Mouse (Mus musculus) ES-Bruce4 (cell line): Measurements from ENCODE around the gene Pde10a. TPM values are rescaled to one million over a fixed set of nuclear protein-coding genes. Genes with fewer than 3 reads are reported as not detected.

Source experiments
- H3K27ac ChIP-seq: 2 replicates; pipeline ENCODE4 v1.5.1; 2012; ENCODE audit warnings: low read length, inconsistent platforms; ENCODE audit not compliant: insufficient read depth
- H3K27me3 ChIP-seq: 2 replicates; pipeline ENCODE4 v1.6.1; 2012; ENCODE audit warnings: mild to moderate bottlenecking, low read length, inconsistent platforms; ENCODE audit not compliant: control insufficient read depth, poor library complexity, insufficient read depth, severe bottlenecking
- H3K36me3 ChIP-seq: 2 replicates; pipeline ENCODE4 v1.6.1; 2012; ENCODE audit warnings: inconsistent platforms, mild to moderate bottlenecking, low read length, moderate library complexity; ENCODE audit not compliant: control insufficient read depth, poor library complexity, insufficient read depth, severe bottlenecking
- H3K4me1 ChIP-seq: one replicate; pipeline ENCODE4 v1.8.1; 2011; ENCODE audit warnings: low read length; ENCODE audit not compliant: control insufficient read depth, insufficient read depth
- H3K4me3 ChIP-seq: 2 replicates; pipeline ENCODE4 v1.5.1; 2011; ENCODE audit warnings: low read depth, mild to moderate bottlenecking, low read length
- H3K9ac ChIP-seq: 2 replicates; pipeline ENCODE4 v1.6.1; 2012; ENCODE audit warnings: low read depth, mild to moderate bottlenecking, inconsistent platforms; ENCODE audit not compliant: poor library complexity, severe bottlenecking
- H3K9me3 ChIP-seq: replicated peaks from 2 replicates; pipeline ENCODE4 v1.6.1; 2012; ENCODE audit warnings: mild to moderate bottlenecking, low read length, inconsistent platforms; ENCODE audit not compliant: control insufficient read depth, poor library complexity, insufficient read depth, severe bottlenecking
- CTCF ChIP-seq: IDR thresholded peaks from one replicate; pipeline ENCODE4 v1.8.1; 2011; ENCODE audit warnings: low read depth, low read length
- EP300 ChIP-seq: IDR thresholded peaks from 2 replicates; pipeline ENCODE4 v1.6.1; 2011; ENCODE audit warnings: low read depth, low read length; ENCODE audit not compliant: insufficient read depth
- POLR2A ChIP-seq: IDR thresholded peaks from one replicate; pipeline ENCODE4 v1.8.1; 2011; ENCODE audit warnings: low read length; ENCODE audit not compliant: insufficient read depth
- polyA plus RNA-seq: library from polyadenylated mRNA; stranded (reverse); fragments of >200 nt; gene quantifications from 2 replicates; pipeline ENCODE4 v1.2.4, GENCODE M21; 2011; ENCODE audit warnings: low read depth; ENCODE audit not compliant: missing spikeins, insufficient read depth, insufficient read length

The Pde10a gene
- polyA plus RNA-seq, 1 experiment: 2.7 TPM

DNA sequence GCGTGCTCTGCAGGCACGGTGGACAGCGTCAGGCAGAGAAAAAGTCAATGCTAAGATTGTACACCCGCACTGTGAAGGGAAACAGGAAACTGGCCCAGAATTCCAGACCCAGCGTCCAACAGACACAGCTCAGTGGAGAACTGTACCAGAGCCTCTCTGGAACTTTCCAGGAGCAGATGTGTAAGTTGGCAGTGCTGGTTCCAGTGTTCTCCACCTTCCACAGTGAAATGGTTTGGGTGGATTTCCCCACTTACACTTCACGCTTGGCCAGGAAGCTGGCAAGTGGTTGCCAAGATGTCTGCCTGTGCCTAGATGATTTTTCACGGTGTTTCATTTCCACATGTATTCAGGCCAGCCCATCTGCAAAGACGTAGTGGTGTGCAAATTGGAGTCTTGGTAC is 32.8 kb downstream of the Pde10a start:
- TF ChIP-seq CTCF: no peak
- no peak for TF ChIP-seq EP300
- H3K4me3 ChIP-seq: no peak overlapping the region
- H3K27ac ChIP-seq: no peak overlapping the region
- no peaks in the 10 kb centered on the region for H3K27me3 ChIP-seq
- H3K4me1 ChIP-seq: no peaks in the 10 kb centered on the region
- H3K9me3 ChIP-seq: no peaks in the 10 kb centered on the region
- H3K36me3 ChIP-seq: no peaks in the 10 kb centered on the region
- H3K9ac ChIP-seq: no peak overlapping the region

DNA sequence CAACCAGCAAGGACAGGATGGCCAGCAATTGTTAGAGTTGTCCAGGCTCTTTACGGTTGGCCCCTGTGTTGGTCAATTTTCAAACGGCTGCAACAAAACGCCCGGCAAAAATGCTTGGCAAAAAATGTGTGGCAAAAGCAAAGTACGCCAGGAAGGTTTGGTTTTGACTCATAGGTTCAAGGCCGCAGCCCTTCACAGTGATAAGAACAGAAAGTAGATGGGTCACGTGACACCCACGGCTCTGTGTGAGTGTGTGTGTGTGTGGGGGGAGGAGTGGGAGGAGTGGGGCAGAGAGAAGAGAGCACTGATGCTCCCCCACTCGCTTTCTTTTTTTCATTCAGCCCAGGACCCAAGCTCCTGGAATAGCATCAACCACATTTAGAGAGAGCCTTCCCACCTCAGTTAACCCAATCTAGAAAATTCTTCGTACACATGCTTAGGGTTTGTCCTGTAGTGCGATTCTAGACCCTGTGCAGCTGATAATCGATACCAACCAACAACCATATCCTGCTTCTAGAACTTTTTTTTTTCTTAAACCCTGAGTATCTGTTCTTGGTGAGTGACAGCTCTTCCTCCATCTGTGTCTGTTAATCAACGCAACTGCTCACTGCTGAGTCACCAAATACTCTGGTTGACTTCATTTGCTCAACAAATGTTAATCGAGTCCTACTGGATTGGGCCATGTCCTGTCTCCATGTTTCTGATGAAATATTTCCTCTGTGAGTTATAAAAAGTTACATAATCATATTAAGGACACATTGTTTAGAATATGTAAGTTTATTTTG is 37.1 kb downstream of the Pde10a start:
- Histone ChIP-seq H3K4me1 (no peaks in the 10 kb centered on the region), H3K4me3 (no peak overlapping the region), H3K27me3 (no peaks in the 10 kb centered on the region), H3K36me3 (no peaks in the 10 kb centered on the region), H3K9me3 (no peaks in the 10 kb centered on the region), H3K27ac (no peak overlapping the region), H3K9ac (no peak overlapping the region)
- TF ChIP-seq CTCF (no peak), EP300 (no peak), POLR2A (no peak)

DNA sequence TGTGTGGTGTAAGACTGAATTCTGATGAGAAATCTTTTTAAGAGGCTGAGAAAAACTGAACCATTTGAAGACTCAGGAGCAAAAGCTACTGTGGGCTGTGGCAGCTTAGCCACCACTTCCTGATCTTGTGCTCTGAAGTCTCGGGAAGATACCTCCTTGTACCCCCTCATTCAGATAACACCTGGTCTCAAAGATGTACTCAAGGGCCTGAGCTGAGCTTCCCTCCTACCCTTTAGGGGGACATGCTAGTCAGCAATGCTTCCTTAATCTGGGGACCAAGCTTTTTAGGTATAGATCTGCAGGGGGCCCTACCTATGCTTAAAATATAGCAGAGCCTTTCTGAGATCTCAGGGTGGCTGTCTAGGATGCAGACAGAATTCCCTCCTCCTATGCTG is 37.7 kb downstream of the Pde10a start:
- Histone ChIP-seq H3K9me3 (no peaks in the 10 kb centered on the region), H3K36me3 (no peaks in the 10 kb centered on the region), H3K27ac (no peak overlapping the region), H3K4me1 (no peaks in the 10 kb centered on the region), H3K27me3 (no peaks in the 10 kb centered on the region), H3K9ac (no peak overlapping the region), H3K4me3 (no peak overlapping the region)
- TF ChIP-seq POLR2A (no peak), EP300 (no peak), CTCF (no peak)

GRCm38 (mm10) chr17:8566850-8567249 is 41.7 kb downstream of the Pde10a start, which contains the start of gene Gm17087:
Gm17087 (minus strand) TSS chr17:8566950.
- H3K9me3 ChIP-seq: peaks cover 5% of the 10 kb centered on the region
- H3K27ac ChIP-seq: no peak within 1 kb of the TSS
- no peak for TF ChIP-seq POLR2A
- TF ChIP-seq CTCF: no peak
- no peak for TF ChIP-seq EP300
- no peaks in the 10 kb centered on the region for H3K27me3 ChIP-seq
- no peaks in the 10 kb centered on the region for H3K4me1 ChIP-seq
- H3K9ac ChIP-seq: no peak within 1 kb of the TSS
- H3K36me3 ChIP-seq: no peaks in the 10 kb centered on the region
- no peak within 1 kb of the TSS for H3K4me3 ChIP-seq

DNA sequence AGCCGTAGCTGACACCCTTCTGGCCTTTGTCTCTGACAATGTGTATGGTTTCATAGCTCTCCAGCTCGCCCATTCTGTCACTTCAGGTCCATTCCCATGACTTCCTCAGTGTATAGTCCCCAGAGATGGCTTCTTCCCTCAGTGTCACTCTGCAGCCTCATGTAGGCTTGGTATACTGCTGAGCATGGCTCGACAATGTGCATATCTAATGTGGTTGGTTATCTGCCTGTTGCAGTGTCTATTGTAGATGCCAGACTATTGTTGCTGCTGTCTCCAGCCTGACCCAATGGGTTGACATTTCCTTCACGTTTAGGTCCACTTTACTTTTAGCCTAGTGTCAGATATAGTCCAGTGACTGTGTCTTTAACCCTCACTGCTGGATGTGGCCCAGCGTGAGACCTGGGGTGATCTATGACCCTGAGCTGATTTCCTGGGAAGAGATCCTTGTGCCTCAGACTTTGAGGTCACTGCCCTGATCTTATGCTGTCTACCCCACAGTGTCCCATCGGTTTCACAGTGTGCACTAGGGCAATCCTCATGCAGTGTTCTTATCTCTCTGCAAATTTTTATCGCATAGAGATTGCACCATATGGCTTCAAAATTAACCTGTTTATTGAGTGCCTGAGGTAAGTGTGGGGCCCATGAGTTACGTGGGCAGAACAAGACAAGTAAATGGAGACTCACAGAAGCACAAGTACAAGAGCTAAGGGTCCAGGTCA is 48.5 kb downstream of the Pde10a start:
- no peaks in the 10 kb centered on the region for H3K27me3 ChIP-seq
- H3K4me3 ChIP-seq: no peak overlapping the region
- H3K4me1 ChIP-seq: no peaks in the 10 kb centered on the region
- H3K36me3 ChIP-seq: no peaks in the 10 kb centered on the region
- TF ChIP-seq CTCF: no peak
- peaks cover 5% of the 10 kb centered on the region for H3K9me3 ChIP-seq
- no peak overlapping the region for H3K27ac ChIP-seq
- H3K9ac ChIP-seq: no peak overlapping the region

GRCm38 (mm10) chr17:8580360-8580759 is 55.2 kb downstream of the Pde10a start:
- no peak overlapping the region for H3K27ac ChIP-seq
- H3K9ac ChIP-seq: no peak overlapping the region
- TF ChIP-seq EP300 (no peak), POLR2A (no peak), CTCF (no peak)
- no peaks in the 10 kb centered on the region for H3K36me3 ChIP-seq
- no peak overlapping the region for H3K4me3 ChIP-seq
- no peaks in the 10 kb centered on the region for H3K9me3 ChIP-seq
- H3K4me1 ChIP-seq: no peaks in the 10 kb centered on the region
- H3K27me3 ChIP-seq: no peaks in the 10 kb centered on the region
